Mouse (Mus musculus) ES-E14 (cell line): ENCODE results near the gene Ahdc1.

Experiments
- CHD2 ChIP-seq: IDR thresholded peaks from 2 replicates; pipeline ENCODE4 v1.6.1; 2014; ENCODE audit warnings: mild to moderate bottlenecking, low read depth, low read length, inconsistent platforms
- HCFC1 ChIP-seq: IDR thresholded peaks from 2 replicates; pipeline ENCODE4 v1.6.1; 2012; ENCODE audit warnings: low read length, inconsistent platforms, borderline replicate concordance; ENCODE audit not compliant: insufficient read depth
- MAFK ChIP-seq: IDR thresholded peaks from 2 replicates; pipeline ENCODE4 v1.6.1; 2014; ENCODE audit warnings: mild to moderate bottlenecking, low read depth, low read length, inconsistent platforms; ENCODE audit not compliant: insufficient read depth
- ZNF384 ChIP-seq: IDR thresholded peaks from 2 replicates; pipeline ENCODE4 v1.6.1; 2012; ENCODE audit warnings: low read depth, low read length, inconsistent platforms

DNA sequence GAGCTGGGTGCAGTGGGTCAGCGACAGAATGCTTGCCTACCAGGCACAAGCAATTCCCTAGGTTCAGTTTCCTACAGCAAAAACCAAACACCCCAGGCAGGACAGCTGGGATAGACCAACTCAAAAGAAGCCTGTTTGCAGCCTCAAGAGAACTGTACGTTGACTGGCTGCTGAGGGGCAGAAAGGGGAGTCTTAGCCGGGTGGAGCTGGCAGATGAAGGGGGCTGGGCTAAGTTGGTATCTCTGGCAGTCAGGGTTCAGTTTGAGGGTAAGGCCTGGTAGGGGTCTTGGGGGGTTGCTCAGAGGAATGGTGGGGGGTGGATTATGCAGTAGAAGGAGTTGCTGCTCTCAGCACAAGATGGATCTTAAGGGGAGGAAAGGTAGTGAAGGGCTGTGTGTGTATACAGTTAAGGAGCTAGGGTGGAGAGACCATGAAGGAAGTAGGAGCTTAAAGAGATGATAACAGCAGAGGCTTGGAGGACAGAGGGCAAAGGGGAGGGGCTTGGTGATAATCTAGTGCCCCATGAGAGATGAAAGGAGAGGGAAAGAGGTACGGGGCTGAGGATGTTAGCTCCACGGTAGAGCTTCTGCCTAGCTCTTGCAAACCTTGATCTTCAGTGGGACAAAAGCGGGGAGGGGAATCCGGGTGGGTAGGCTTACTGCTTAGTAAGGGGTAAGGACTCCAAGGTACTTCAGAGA, 68.5 kb downstream of the Ahdc1 start:
- TF ChIP-seq ZNF384: no peak
- no peak for TF ChIP-seq CHD2
- TF ChIP-seq MAFK: no peak
- TF ChIP-seq HCFC1: no peak
